Mouse (Mus musculus) urinary bladder, adult 2 months (tissue): ENCODE data around the gene Smr3a. TPM values are rescaled to one million over a fixed set of nuclear protein-coding genes. Genes with fewer than 3 reads are reported as not detected.

ENCODE experiments used
- DNase-seq: peaks from one replicate; pipeline ENCODE4 v3.0.0; 2022; ENCODE audit warnings: low spot score
- polyA plus RNA-seq: library from polyadenylated mRNA; depleted of rRNA; stranded (reverse); fragments of >200 nt; gene quantifications from 2 replicates; pipeline ENCODE4 v1.2.3, GENCODE M21; 2012; rRNA removed

Smr3a gene
- not detected in 2 replicates for polyA plus RNA-seq

DNA sequence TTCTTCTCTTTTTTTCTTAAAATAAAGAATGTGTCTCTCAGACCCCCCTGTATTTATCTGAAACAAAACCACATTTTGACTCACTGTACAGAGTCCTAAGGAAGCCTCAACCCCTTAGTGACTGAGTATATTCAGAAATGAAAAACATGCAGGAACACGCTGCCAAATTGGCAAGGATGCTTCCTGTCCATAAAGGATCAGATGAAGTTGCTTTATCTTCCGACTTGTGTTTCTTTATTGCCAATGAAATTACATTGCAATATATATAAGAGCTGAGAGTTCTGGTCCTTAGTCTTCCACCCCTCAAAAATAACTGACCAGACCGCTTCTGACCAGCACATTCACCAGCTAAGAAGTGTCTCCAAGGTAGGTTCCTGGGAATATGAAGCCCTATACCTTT is at the start of gene Smr3a:
TSS of gene Smr3a (plus strand) at position 301 of the 400 bp plus-strand sequence.
- DNase-seq: no peak

DNA sequence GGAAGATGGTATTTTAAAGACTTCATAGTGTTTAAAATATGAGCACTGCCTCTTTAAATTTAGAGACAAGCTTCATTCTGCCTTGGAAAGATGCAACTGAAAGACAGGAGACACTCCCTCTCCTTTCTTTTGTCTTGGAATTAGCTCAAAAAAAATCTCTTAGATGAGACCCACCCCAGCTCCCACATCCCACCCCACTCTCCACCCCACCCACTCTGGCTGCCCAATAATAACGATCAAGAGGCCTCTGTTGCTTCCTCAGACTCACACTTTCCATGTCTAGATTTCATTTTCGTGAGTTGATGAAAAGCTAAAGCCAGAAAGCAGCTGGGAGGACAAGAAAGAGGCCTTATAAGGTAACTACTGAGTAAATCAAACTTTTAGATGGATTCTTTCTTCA is 33.1 kb upstream of the Smr3a start, which contains the start of the genes 2310003L06Rik and Gm28434:
TSS of gene 2310003L06Rik (plus strand) at position 259 of the 400 bp plus-strand sequence.
TSS of gene Gm28434 (plus strand) at position 317 of the 400 bp plus-strand sequence.
- DNase-seq: no peak

DNA sequence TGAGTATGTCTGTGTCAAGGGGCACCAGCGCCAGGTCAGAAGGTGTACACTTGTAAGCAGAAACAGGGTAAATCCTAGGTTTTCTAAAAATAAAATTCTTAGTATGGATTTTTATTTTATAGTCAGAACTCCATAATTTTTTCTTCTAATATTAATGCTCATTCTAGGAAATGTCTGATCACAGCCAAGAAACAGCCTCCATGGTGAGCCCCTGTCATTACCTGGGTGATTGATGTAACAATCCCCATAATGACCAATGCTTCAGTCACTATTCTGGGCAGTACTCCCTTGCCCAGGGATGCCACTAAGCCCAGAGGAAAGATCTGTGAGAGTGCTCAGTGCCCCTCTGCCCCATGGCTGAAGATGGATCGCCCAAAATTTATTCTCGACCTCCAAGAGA is 23.2 kb upstream of the Smr3a start, which contains the start of gene Cabs1:
TSS of gene Cabs1 (plus strand) at position 301 of the 400 bp plus-strand sequence.
- DNase-seq: no peak

DNA sequence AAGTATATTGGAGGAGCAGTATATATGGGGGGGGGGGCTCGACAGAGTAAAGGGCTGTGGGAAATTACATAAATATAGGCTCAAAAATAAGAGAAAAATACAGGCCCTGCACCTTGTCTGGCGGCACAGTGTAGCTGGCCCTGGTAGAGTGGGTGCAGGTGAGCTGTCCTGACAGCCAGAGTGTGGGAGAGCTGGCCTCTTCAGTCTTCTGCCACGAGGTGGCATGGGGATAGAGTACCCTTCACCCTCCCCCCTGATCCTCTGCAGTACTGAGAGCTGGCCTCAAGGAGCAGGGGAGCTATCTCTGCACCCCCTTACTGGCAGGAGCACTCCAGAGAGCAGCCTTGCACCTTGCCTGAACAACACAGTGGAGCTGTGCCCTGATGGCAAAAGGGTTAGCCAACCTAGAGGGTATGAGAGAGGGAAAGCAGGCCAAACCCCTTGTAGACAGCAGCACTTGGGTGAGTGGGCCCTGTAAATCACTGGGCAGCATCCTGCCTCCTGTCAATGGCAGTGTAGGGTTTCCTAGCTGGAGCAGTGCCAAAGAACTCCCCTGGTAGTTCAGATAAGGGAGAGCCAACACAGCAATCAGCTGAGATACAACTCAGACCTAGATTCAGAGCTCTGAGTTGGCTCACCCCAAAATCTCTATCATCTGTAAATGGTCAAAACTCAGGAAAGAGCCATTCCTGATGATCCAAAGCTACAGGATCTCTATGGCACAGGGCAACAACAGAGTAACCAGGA is 19.7 kb upstream of the Smr3a start:
- DNase-seq: no peak

DNA sequence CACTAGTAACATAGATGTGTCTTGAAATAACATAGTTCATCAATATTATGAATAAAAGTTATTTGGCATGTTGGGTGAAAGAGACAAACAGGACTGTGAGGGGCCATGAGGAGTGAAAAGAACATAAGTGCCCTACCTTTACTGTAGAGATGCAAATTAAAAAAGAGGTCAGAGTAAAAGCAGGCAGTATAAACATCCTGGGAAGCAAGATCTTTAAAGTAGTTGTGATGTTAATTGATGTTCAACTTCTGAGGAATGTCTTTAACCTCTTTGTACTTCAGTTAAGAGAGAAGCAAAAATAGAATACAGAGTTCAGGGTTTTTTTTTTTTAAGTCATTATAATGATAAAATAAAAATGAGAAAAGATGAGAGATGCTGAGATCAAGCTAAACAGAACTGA is 2.9 kb downstream of the Smr3a start:
- no peak for DNase-seq

Other genes starting within 250 kb of the Smr3a start
- not detected in 2 replicates for gene Csn1s2a, start 228.0 kb upstream of the Smr3a start, polyA plus RNA-seq
- gene Csn1s2b, start 194.5 kb upstream of the Smr3a start, polyA plus RNA-seq: not detected in 2 replicates
- gene Prr27, start 176.9 kb upstream of the Smr3a start, polyA plus RNA-seq: not detected in 2 replicates
- 0.10 TPM in 1 of 2 replicates, not detected in the other for gene Odam, start 117.5 kb upstream of the Smr3a start, polyA plus RNA-seq
- not detected in 2 replicates for gene Csn3, start 77.0 kb upstream of the Smr3a start, polyA plus RNA-seq
- not detected in 2 replicates for gene 2310003L06Rik, start 33.1 kb upstream of the Smr3a start, polyA plus RNA-seq
- not detected in 2 replicates for gene Gm28434, start 33.0 kb upstream of the Smr3a start, polyA plus RNA-seq
- gene Cabs1, start 23.1 kb upstream of the Smr3a start, polyA plus RNA-seq: not detected in 2 replicates
- gene Smr2, start 84.0 kb downstream of the Smr3a start, polyA plus RNA-seq: not detected in 2 replicates
- gene Gm11116, start 109.0 kb downstream of the Smr3a start, polyA plus RNA-seq: not detected in 2 replicates
- gene Gm11115, start 151.6 kb downstream of the Smr3a start, polyA plus RNA-seq: not detected in 2 replicates